ENCODE assay signal across 17 mouse cellular contexts in the genomic region with DNA sequence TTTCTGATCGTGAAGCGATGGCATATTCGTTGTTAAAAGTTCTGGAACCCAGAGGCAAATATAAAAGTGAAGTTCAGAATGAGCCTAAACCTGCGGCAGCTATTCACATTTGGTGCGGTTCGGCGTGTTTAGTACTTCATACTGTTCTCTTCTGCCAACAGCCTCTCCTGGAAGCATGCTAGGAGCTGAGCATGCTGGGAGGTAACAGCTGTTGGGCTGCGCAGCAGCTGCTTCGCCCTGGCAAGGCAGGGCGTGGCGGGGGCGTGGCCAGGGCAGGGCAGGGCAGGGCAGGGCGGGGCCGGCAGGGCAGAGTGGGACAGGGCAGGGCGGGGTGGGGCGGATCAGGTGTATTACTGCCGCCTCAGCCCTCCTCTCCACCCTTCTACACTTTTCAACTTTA.
"Had no signal": no experiment of that assay in that cellular context is flagged by ENCODE, and none has a peak within 500 bp of the region (broad histone marks: within the 10 kb centered on the region; RNA-seq: fewer than 3 reads in every experiment).

No protein-coding gene starts in this region.

- H3K36me3 ChIP-seq: limb, embryonic 12.5 days; limb, embryonic 15.5 days; lung, embryonic 15.5 days; midbrain, embryonic 12.5 days; midbrain, embryonic 15.5 days had no signal

- ATAC-seq: inflammation-experienced regulatory T-cells, adult 6 months; midbrain, embryonic 15.5 days had no signal

- H3K9me3 ChIP-seq: limb, embryonic 12.5 days; limb, embryonic 15.5 days; lung, embryonic 15.5 days; midbrain, embryonic 12.5 days; midbrain, embryonic 15.5 days had no signal

- H3K4me3 ChIP-seq: layer of hippocampus, adult 2 months; limb, embryonic 12.5 days; limb, embryonic 15.5 days; lung, embryonic 15.5 days; midbrain, embryonic 12.5 days; midbrain, embryonic 15.5 days had no signal

- H3K27me3 ChIP-seq: limb, embryonic 12.5 days; limb, embryonic 15.5 days; lung, embryonic 15.5 days; midbrain, embryonic 12.5 days; midbrain, embryonic 15.5 days had no signal

- DNase-seq: kidney, adult 2 months; kidney, postnatal 25 days; layer of hippocampus, adult 9-11 months; lung, adult 18-20 months; lung, postnatal 14 days; thymus, adult 2 months; thymus, postnatal 36 days had no signal

- H3K9ac ChIP-seq: limb, embryonic 12.5 days; limb, embryonic 15.5 days; liver, embryonic 14.5 days; lung, embryonic 15.5 days; midbrain, embryonic 12.5 days; midbrain, embryonic 15.5 days had no signal

- H3K4me2 ChIP-seq: limb, embryonic 12.5 days; limb, embryonic 15.5 days; lung, embryonic 15.5 days; midbrain, embryonic 12.5 days; midbrain, embryonic 15.5 days had no signal

- H3K27ac ChIP-seq: kidney, postnatal 0 days; layer of hippocampus, adult 2 months; limb, embryonic 12.5 days; limb, embryonic 15.5 days; liver, embryonic 14.5 days; lung, embryonic 15.5 days; macrophage; midbrain, embryonic 12.5 days; midbrain, embryonic 15.5 days had no signal

- H3K4me1 ChIP-seq: limb, embryonic 12.5 days; limb, embryonic 15.5 days; lung, embryonic 15.5 days; midbrain, embryonic 12.5 days; midbrain, embryonic 15.5 days had no signal
